Mouse (Mus musculus) G1E (cell line): Measurements from ENCODE around the gene Rbx1. TPM values are rescaled to one million over a fixed set of nuclear protein-coding genes. Genes with fewer than 3 reads are reported as not detected.
A peak's percentile ranks its signal among the peaks of the same experiment; 100 is the strongest.
"Not testable (repeated sequence)": the region's sequence is repeated elsewhere in the genome, so short reads cannot be mapped to it uniquely, and the experiment has no call there.

Experiments
- ATAC-seq: 2 replicates; pipeline ENCODE4 v1.8.0; 2016; ENCODE audit warnings: mild to moderate bottlenecking; ENCODE audit not compliant: insufficient number of reproducible peaks, poor library complexity, low FRiP score, severe bottlenecking; ENCODE audit errors: extremely low read depth
- DNase-seq: peaks from one replicate; pipeline ENCODE4 v3.0.0; 2012; ENCODE audit warnings: low spot score
- H3K27me3 ChIP-seq: 2 replicates; pipeline ENCODE4 v1.6.1; 2012; ENCODE audit warnings: mild to moderate bottlenecking, low read length, inconsistent platforms; ENCODE audit not compliant: insufficient read depth
- H3K36me3 ChIP-seq: replicated peaks from 2 replicates; pipeline ENCODE3; 2012; ENCODE audit warnings: mild to moderate bottlenecking, inconsistent platforms
- H3K4me1 ChIP-seq: 2 replicates; pipeline ENCODE4 v1.6.1; 2012; ENCODE audit warnings: low read depth, low read length, inconsistent platforms, mixed read lengths; ENCODE audit not compliant: insufficient read depth
- H3K4me3 ChIP-seq: 2 replicates; pipeline ENCODE4 v1.5.1; 2012; ENCODE audit warnings: low read depth, mild to moderate bottlenecking, inconsistent platforms, low read length, moderate library complexity, mixed read lengths
- H3K9me3 ChIP-seq: replicated peaks from 2 replicates; pipeline ENCODE4 v1.6.1; 2012; ENCODE audit warnings: inconsistent platforms
- CTCF ChIP-seq: IDR thresholded peaks from 2 replicates; pipeline ENCODE4 v1.5.1; 2012; ENCODE audit warnings: low read depth, low read length, inconsistent platforms, mixed read lengths
- GATA1 ChIP-seq: IDR thresholded peaks from 2 replicates; pipeline ENCODE4 v1.6.1; 2012; ENCODE audit warnings: borderline replicate concordance, low read length, inconsistent platforms, mixed read lengths
- GATA2 ChIP-seq: IDR thresholded peaks from 2 replicates; pipeline ENCODE4 v1.6.1; 2012; ENCODE audit warnings: low read depth, low read length, inconsistent platforms, borderline replicate concordance
- POLR2AphosphoS5 ChIP-seq: IDR thresholded peaks from 2 replicates; pipeline ENCODE4 v1.6.1; 2012; ENCODE audit warnings: low read depth, low read length, inconsistent platforms; ENCODE audit not compliant: insufficient replicate concordance
- TAL1 ChIP-seq: conservative IDR thresholded peaks from 2 replicates; pipeline ENCODE4 v1.6.1; 2012; ENCODE audit warnings: low read depth, low read length, inconsistent platforms, mixed read lengths
- polyA plus RNA-seq: library from polyadenylated mRNA; stranded (reverse); fragments of >175 nt; gene quantifications from 2 replicates; pipeline ENCODE4 v1.2.3, GENCODE M21; 2012
- total RNA-seq, 2 experiments: library from RNA; stranded (forward) in 1 of 2; stranded (reverse) in 1 of 2; fragments of 200-1000 nt in 1 of 2; fragments of >200 nt in 1 of 2; fragmentation: Nextera tagmentation in 1 of 2; gene quantifications; 2 replicates each; pipeline ENCODE4 v1.2.3; 2014 to 2017

Gene Rbx1
- total and polyA plus RNA-seq, 3 experiments = 73.1 to 361 (median 76.8) TPM

GRCm38 (mm10) chr15:81470735-81471134 lies 4.6 kb downstream of the Rbx1 start:
- H3K4me1 ChIP-seq = peaks cover 23% of the 10 kb centered on the region
- ATAC-seq (no peak), DNase-seq (no peak)
- no peaks in the 10 kb centered on the region for H3K27me3 ChIP-seq
- H3K9me3 ChIP-seq = no peaks in the 10 kb centered on the region
- TF ChIP-seq TAL1 (no peak), POLR2AphosphoS5 (no peak), GATA1 (no peak), GATA2 (no peak), CTCF (no peak)
- no peak overlapping the region for H3K4me3 ChIP-seq
- peaks cover 74% of the 10 kb centered on the region for H3K36me3 ChIP-seq

- Histone ChIP-seq H3K9me3 (no peaks in the 10 kb centered on the region), H3K4me3 (no peak overlapping the region), H3K36me3 (peaks cover 84% of the 10 kb centered on the region), H3K27me3 (no peaks in the 10 kb centered on the region), H3K4me1 (peaks cover 23% of the 10 kb centered on the region)
- TF ChIP-seq CTCF = no peak
- TF ChIP-seq TAL1 = no peak
- TF ChIP-seq GATA1 = no peak
- no peak for TF ChIP-seq POLR2AphosphoS5
- TF ChIP-seq GATA2 = no peak
- no peak for DNase-seq
- ATAC-seq = no peak
These were observed 6.2 kb downstream of the Rbx1 start for GRCm38 (mm10) chr15:81472256-81472655.

GRCm38 (mm10) chr15:81475654-81476053 lies 9.6 kb downstream of the Rbx1 start:
- DNase-seq = no peak
- TF ChIP-seq CTCF (0 out of 2 replicates have a peak, but pooled peaks have one; percentile 15), POLR2AphosphoS5 (no peak)
- Histone ChIP-seq H3K27me3 (no peaks in the 10 kb centered on the region), H3K4me1 (peaks cover 9% of the 10 kb centered on the region), H3K4me3 (no peak overlapping the region), H3K9me3 (no peaks in the 10 kb centered on the region), H3K36me3 (peaks cover 60% of the 10 kb centered on the region)
- ATAC-seq = no peak

DNA sequence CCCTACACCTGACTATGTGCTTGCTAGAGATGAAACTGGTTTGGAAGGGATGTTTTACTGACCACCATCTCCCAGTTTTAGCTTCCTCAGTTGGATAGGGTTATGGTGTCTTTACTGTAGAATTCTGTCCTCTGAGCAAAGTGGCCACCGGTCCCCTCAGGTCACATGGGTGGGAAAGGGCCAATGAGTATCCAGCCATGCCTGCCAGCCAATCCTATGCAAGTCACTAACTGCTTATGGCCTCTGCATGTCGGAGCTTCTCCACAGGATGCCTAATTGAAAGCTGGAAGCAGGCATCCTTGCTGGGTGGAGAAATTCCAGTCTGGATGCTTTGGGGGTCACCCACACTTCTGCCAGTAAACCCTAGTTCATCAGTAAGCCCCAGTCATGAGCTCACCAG lies 10.5 kb downstream of the Rbx1 start:
- H3K4me1 ChIP-seq = peaks cover 18% of the 10 kb centered on the region
- peaks cover 50% of the 10 kb centered on the region for H3K36me3 ChIP-seq
- no peaks in the 10 kb centered on the region for H3K9me3 ChIP-seq
- ATAC-seq = no peak
- TF ChIP-seq GATA1 (no peak), GATA2 (no peak), POLR2AphosphoS5 (0 out of 2 replicates have a peak, but pooled peaks have one; percentile 37), TAL1 (no peak), CTCF (no peak)
- DNase-seq = no peak
- no peak overlapping the region for H3K4me3 ChIP-seq
- H3K27me3 ChIP-seq = no peaks in the 10 kb centered on the region

DNA sequence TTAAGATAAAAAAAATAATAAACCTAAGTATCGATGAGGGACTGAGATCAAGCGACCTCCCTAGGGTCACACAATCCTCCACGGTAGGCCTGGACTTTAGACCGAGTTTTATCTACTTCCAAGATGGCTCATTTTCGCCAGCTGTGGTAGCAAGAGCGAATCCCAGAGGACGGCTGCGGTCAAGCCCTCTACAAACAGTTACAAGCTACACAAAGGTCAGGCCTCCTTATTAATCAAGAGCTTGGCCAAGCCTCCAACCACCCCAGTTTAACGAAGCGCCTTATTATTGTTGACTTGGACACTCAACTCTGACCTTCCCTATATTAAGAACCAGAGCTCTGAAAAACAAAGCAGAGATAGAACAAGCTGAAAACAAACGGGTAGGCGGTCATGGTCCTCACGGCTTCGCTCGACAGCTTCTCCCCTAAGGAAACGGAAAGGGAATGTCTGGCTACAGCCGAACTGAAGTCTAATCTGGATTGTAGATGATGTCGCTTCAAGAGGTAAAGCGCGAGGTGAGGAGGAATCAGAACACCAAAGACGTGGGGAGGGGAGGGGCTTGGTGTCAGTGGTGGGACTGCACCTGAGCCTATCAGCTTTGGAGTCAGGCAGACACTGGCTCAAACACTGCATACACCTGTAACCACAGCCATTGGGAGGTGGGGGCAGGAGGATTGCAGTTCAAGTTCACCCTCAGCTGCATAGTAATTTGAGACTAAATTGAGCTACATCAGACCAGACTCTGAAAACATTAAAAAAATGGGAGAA lies 13.5 kb downstream of the Rbx1 start:
- peaks cover 21% of the 10 kb centered on the region for H3K36me3 ChIP-seq
- H3K4me1 ChIP-seq = peaks cover 20% of the 10 kb centered on the region
- no peak for TF ChIP-seq POLR2AphosphoS5
- no peak for TF ChIP-seq CTCF
- TF ChIP-seq GATA2 = no peak
- TF ChIP-seq TAL1 = no peak
- no peak for TF ChIP-seq GATA1
- H3K9me3 ChIP-seq = no peaks in the 10 kb centered on the region
- peaks cover 4% of the 10 kb centered on the region; the same call in 1 of the 2 replicates for H3K27me3 ChIP-seq
- DNase-seq (no peak), ATAC-seq (no peak)
- H3K4me3 ChIP-seq = no peak overlapping the region

GRCm38 (mm10) chr15:81480284-81480683 lies 14.2 kb downstream of the Rbx1 start:
- not testable (repeated sequence) for DNase-seq, H3K9me3 ChIP-seq, H3K4me3 ChIP-seq, ATAC-seq, H3K27me3 ChIP-seq
- peaks cover 18% of the 10 kb centered on the region for H3K4me1 ChIP-seq
- peaks cover 14% of the 10 kb centered on the region for H3K36me3 ChIP-seq
